Mouse (Mus musculus) hindbrain, embryonic 14.5 days (tissue): ENCODE data around the gene Klhl7. TPM values are rescaled to one million over a fixed set of nuclear protein-coding genes. Genes with fewer than 3 reads are reported as not detected.
A peak's percentile ranks its signal among the peaks of the same experiment; 100 is the strongest.

ENCODE experiments used
- ATAC-seq: fragments of 200-750 bp; cut with Nextera tagmentation; 2 replicates; pipeline ENCODE4 v1.8.0; 2017; ENCODE audit warnings: moderate number of reproducible peaks, mild to moderate bottlenecking, moderate TSS enrichment, moderate library complexity; ENCODE audit not compliant: low FRiP score
- DNase-seq: peaks from one replicate; pipeline ENCODE4 v3.0.0-alpha.2; 2015; ENCODE audit warnings: low spot score
- H3K27ac ChIP-seq: fragments of 300-500 bp; sonication (generic); 2 replicates; pipeline ENCODE4 v1.5.1; 2014; ENCODE audit warnings: mild to moderate bottlenecking, moderate library complexity
- H3K27me3 ChIP-seq: fragments of 300-500 bp; sonication (generic); 2 replicates; pipeline ENCODE4 v1.6.1; 2014; ENCODE audit warnings: mild to moderate bottlenecking, low read length, mixed read lengths; ENCODE audit not compliant: control insufficient read depth, insufficient read depth
- H3K36me3 ChIP-seq: fragments of 300-500 bp; sonication (generic); replicated peaks from 2 replicates; pipeline ENCODE4 v1.6.1; 2014; ENCODE audit not compliant: control insufficient read depth, insufficient read depth
- H3K4me1 ChIP-seq: fragments of 300-500 bp; sonication (generic); replicated peaks from 2 replicates; pipeline ENCODE4 v1.6.1; 2014; ENCODE audit warnings: antibody characterized with exemption, low read length, mixed read lengths; ENCODE audit not compliant: control insufficient read depth, insufficient read depth
- H3K4me2 ChIP-seq: fragments of 300-500 bp; sonication (generic); replicated peaks from 2 replicates; pipeline ENCODE4 v1.6.1; 2014; ENCODE audit warnings: mild to moderate bottlenecking, moderate library complexity
- H3K4me3 ChIP-seq: fragments of 300-500 bp; sonication (generic); replicated peaks from 2 replicates; pipeline ENCODE4 v1.5.1; 2014; ENCODE audit warnings: mild to moderate bottlenecking, low read length
- H3K9ac ChIP-seq: fragments of 300-500 bp; sonication (generic); 2 replicates; pipeline ENCODE4 v1.6.1; 2014
- H3K9me3 ChIP-seq: fragments of 300-500 bp; sonication (generic); 2 replicates; pipeline ENCODE4 v1.6.1; 2016; ENCODE audit warnings: low read length; ENCODE audit not compliant: control insufficient read depth
- whole genome bisulfite sequencing: fragments of 180-500 bp; shearing (Covaris S2); extraction: QIAGEN DNeasy Blood & Tissue Kit; methylation state at CpG from one replicate; pipeline ENCODE4 v1.1.7; 2014; 5-methylcytosine and 5-hydroxymethylcytosine counted together
- polyA plus RNA-seq: library from polyadenylated mRNA; unstranded; fragments of >200 nt; fragmentation: Nextera tagmentation; extraction: Ambion mirVana; gene quantifications from 2 replicates; pipeline ENCODE4 v1.2.1, GENCODE M21; 2014

Klhl7 gene
- polyA plus RNA-seq, 1 experiment from 2014 or later, result 152 TPM

DNA sequence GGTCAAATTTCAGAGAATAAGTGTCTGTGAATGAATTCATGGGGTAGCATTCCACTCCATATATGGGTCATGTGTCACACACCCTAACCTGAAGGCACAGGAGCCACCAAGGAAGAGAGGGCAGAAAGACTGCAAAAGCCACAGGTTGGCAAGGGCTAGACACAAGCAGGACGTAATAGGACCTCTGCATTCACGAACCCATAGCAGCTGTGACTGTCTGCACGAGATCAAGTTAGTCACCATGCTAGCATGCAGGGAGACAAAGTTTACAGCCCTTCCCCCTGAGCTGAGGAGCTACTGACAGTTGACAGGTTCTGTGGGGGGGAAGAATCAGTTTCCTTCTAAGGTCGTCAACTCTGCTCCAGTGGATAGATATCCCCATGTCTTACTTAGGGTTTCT is 36.9 kb upstream of the Klhl7 start:
- H3K9me3 ChIP-seq, result no peaks in the 10 kb centered on the region
- DNase-seq, result no peak
- 86% methylated on average over 4 of the region's 4 CpGs for WGBS
- H3K27me3 ChIP-seq, result no peaks in the 10 kb centered on the region
- no peaks in the 10 kb centered on the region for H3K36me3 ChIP-seq
- no peak overlapping the region for H3K27ac ChIP-seq
- H3K9ac ChIP-seq, result no peak overlapping the region
- no peaks in the 10 kb centered on the region for H3K4me1 ChIP-seq
- ATAC-seq, result no peak
- H3K4me3 ChIP-seq, result no peak overlapping the region
- no peak overlapping the region for H3K4me2 ChIP-seq

DNA sequence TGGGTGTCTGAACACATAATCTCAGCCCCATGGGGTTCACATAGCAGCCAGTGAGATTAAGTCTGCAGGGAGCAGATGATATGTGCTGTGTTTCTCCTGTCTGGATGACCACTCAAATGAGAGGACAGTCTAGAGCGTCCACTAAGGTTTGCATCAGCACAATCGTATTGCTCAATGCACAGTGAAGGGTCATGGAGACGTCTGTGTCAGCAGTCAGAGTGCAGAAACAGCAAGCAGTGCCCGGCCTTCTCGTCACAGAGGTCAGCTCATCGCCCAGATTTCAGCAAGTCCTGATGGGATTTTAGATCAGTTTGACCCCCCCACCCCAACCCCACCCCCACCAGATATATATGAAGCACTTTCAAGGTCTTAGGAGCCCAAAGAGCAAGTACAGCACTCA is 31.4 kb upstream of the Klhl7 start:
- no peaks in the 10 kb centered on the region for H3K27me3 ChIP-seq
- DNase-seq (no peak), ATAC-seq (no peak)
- H3K36me3 ChIP-seq, result no peaks in the 10 kb centered on the region
- no peak overlapping the region for H3K27ac ChIP-seq
- no peak overlapping the region for H3K9ac ChIP-seq
- no peaks in the 10 kb centered on the region for H3K4me1 ChIP-seq
- 84% methylated on average over 6 of the region's 6 CpGs for WGBS
- H3K9me3 ChIP-seq, result no peaks in the 10 kb centered on the region
- H3K4me2 ChIP-seq, result no peak overlapping the region
- no peak overlapping the region for H3K4me3 ChIP-seq

DNA sequence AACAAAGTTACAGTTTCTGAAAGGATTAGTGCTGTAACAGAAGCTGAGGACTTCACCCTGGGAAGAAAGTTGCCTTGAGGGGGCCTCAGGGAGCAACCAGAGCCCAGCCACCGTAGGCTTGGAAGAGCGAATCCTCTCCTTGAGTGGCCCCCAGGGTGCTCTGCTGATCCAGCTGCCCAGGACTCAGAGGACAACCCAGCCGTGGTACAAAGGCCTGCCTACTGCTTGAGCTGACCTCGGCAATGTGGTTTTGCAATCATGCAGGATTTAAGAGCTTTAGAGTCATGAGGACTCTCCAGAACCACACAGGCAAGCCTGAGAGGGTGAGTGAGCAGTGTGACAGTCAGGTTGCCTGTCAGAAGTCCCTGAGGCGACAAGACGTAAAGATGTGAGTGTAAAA is 28.4 kb upstream of the Klhl7 start:
- Histone ChIP-seq H3K36me3 (no peaks in the 10 kb centered on the region), H3K9ac (no peak overlapping the region), H3K4me3 (no peak overlapping the region), H3K27ac (no peak overlapping the region), H3K4me2 (no peak overlapping the region), H3K27me3 (no peaks in the 10 kb centered on the region), H3K9me3 (no peaks in the 10 kb centered on the region), H3K4me1 (peaks cover 5% of the 10 kb centered on the region)
- 72% methylated on average over 6 of the region's 6 CpGs for WGBS
- ATAC-seq, result no peak
- DNase-seq, result no peak

- DNase-seq (peak; percentile 84), ATAC-seq (peak; percentile 86; the same call in 1 of the 2 replicates)
- H3K27me3 ChIP-seq, result no peaks in the 10 kb centered on the region
- no peaks in the 10 kb centered on the region for H3K36me3 ChIP-seq
- peak overlapping the region; percentile 17 for H3K4me3 ChIP-seq
- H3K9me3 ChIP-seq, result no peaks in the 10 kb centered on the region
- 1% methylated on average over 15 of the region's 15 CpGs for whole genome bisulfite sequencing
- H3K27ac ChIP-seq, result peak overlapping the region; percentile 68
- peak overlapping the region; percentile 49; the same call in 1 of the 2 replicates for H3K9ac ChIP-seq
- peak overlapping the region; percentile 48 for H3K4me2 ChIP-seq
- H3K4me1 ChIP-seq, result peaks cover 13% of the 10 kb centered on the region
These were observed 23.3 kb upstream of the Klhl7 start for GRCm38 (mm10) chr5:24076986-24077718.

- H3K9me3 ChIP-seq, result no peaks in the 10 kb centered on the region
- 15% methylated on average over 7 of the region's 7 CpGs for WGBS
- peaks cover 13% of the 10 kb centered on the region for H3K4me1 ChIP-seq
- no peaks in the 10 kb centered on the region for H3K27me3 ChIP-seq
- DNase-seq (no peak), ATAC-seq (0 out of 2 replicates have a peak, but pooled peaks have one; percentile 5)
- H3K4me2 ChIP-seq, result peak overlapping the region; percentile 48
- H3K27ac ChIP-seq, result 0 out of 2 replicates have a peak overlapping the region, but pooled peaks have one; percentile 68
- H3K9ac ChIP-seq, result no peak overlapping the region
- no peak overlapping the region for H3K4me3 ChIP-seq
- H3K36me3 ChIP-seq, result no peaks in the 10 kb centered on the region
These were observed 22.6 kb upstream of the Klhl7 start for GRCm38 (mm10) chr5:24077739-24078306.

DNA sequence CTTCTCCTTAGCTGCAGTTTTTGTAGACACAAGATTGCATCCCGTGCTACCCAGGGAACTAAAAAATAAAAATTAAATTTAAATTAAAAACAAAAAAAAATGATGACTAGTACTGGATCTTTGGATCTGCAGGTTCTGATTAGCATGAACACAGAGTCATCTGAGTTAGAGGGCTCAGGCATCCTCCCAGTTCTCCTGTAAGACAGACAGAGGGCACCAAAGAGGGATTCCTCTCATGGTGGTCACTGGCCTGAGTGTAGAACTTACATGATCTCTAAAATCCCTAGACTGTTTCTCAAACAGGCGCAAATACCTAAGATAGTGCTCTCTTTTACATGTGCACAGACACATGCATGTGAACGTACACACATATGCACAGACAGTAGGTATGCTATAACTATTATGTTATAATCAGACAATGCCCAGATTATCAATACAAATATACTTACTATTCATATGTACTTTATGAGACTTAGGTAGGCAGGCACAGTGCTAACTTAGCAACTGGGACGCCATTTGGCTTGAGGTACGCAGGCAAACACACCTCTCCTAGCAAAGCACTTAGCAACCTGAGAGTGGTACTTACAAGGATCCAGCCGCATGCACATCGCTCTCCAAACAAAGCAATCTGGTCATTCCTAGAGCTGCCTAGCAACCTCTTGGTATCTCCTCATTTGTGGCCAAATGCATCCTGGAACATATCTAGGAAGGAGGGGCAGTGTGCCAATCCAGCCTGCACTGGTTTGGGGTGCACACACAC is 21.8 kb upstream of the Klhl7 start:
- no peak overlapping the region for H3K4me3 ChIP-seq
- ATAC-seq, result no peak
- 81% methylated on average over 7 of the region's 7 CpGs for WGBS
- no peak for DNase-seq
- H3K36me3 ChIP-seq, result no peaks in the 10 kb centered on the region
- H3K4me2 ChIP-seq, result no peak overlapping the region
- no peak overlapping the region for H3K27ac ChIP-seq
- H3K9ac ChIP-seq, result no peak overlapping the region
- no peaks in the 10 kb centered on the region for H3K27me3 ChIP-seq
- H3K9me3 ChIP-seq, result no peaks in the 10 kb centered on the region
- peaks cover 13% of the 10 kb centered on the region for H3K4me1 ChIP-seq

DNA sequence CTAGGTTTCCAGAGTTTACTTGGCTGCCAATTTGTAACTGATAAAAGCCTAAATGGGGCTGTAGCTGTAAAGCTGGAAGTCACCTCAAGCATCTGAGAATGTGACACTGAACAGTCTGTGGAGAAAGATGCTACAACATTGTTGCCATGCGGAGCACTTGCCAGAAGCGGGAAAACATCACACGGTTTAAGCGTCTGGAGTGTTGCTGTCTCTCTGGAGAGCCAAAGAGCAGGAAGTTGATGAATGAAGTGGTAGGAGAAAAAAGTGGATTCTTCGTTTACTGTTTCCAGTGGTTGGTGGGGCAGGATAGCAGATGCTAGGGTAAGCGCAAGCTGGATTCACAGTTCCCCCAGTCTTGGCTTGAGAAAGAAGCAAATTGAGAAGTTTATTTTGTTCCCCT is 19.6 kb upstream of the Klhl7 start:
- Histone ChIP-seq H3K9ac (no peak overlapping the region), H3K4me1 (peaks cover 13% of the 10 kb centered on the region), H3K4me3 (no peak overlapping the region), H3K27me3 (no peaks in the 10 kb centered on the region), H3K9me3 (no peaks in the 10 kb centered on the region), H3K27ac (no peak overlapping the region), H3K36me3 (no peaks in the 10 kb centered on the region), H3K4me2 (no peak overlapping the region)
- DNase-seq (no peak), ATAC-seq (no peak)
- WGBS, result 75% methylated on average over 6 of the region's 6 CpGs

DNA sequence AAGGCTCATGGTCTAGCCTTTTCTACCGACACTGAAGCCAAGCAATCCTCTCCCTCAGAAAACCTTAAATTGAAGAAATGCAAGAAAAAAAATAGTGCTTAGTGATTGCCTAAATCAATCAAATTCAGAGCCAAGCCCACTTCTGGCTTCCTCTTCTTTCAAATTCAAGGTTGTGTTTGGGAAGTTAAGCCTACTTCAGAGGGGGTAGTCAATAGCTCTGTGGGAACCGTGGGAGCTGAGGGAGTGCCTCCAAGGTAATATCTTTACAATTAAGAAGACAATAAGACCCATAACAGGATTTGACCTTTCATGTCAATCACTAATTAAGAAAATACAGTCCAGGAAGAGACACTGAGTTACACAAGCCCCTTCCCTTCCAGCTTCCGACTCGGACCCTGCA is 15.6 kb upstream of the Klhl7 start:
- ATAC-seq (no peak), DNase-seq (no peak)
- Histone ChIP-seq H3K9me3 (no peaks in the 10 kb centered on the region), H3K9ac (no peak overlapping the region), H3K4me1 (no peaks in the 10 kb centered on the region), H3K4me2 (no peak overlapping the region), H3K27ac (no peak overlapping the region), H3K4me3 (no peak overlapping the region), H3K36me3 (no peaks in the 10 kb centered on the region), H3K27me3 (no peaks in the 10 kb centered on the region)
- WGBS, result 82% methylated on average over 4 of the region's 4 CpGs

- Histone ChIP-seq H3K27ac (no peak overlapping the region), H3K36me3 (no peaks in the 10 kb centered on the region)
- ATAC-seq, result no peak
These were observed 14.2 kb upstream of the Klhl7 start for GRCm38 (mm10) chr5:24086241-24086640.

More at GRCm38 (mm10) chr5:24086241-24086640, 14.2 kb upstream of the Klhl7 start:
- no peak overlapping the region for H3K4me2 ChIP-seq
- H3K4me3 ChIP-seq, result no peak overlapping the region
- WGBS, result 88% methylated on average over 16 of the region's 16 CpGs
- no peaks in the 10 kb centered on the region for H3K9me3 ChIP-seq
- DNase-seq, result no peak
- no peaks in the 10 kb centered on the region for H3K4me1 ChIP-seq
- H3K9ac ChIP-seq, result no peak overlapping the region
- no peaks in the 10 kb centered on the region for H3K27me3 ChIP-seq
